Mouse (Mus musculus) testis, adult 2 months (tissue): ENCODE results near the gene 1700042G07Rik.

Experiments
- CTCF ChIP-seq: fragments of 200-500 bp; IDR thresholded peaks from 2 replicates; pipeline ENCODE4 v1.5.1; 2012; ENCODE audit warnings: low read depth, mild to moderate bottlenecking, inconsistent platforms, low read length, moderate library complexity; ENCODE audit not compliant: control insufficient read depth, insufficient read depth, insufficient replicate concordance
- POLR2A ChIP-seq: fragments of 200-500 bp; IDR thresholded peaks from 2 replicates; pipeline ENCODE4 v1.6.1; 2012; ENCODE audit warnings: low read depth, mild to moderate bottlenecking, inconsistent platforms, low read length, moderate library complexity; ENCODE audit not compliant: control insufficient read depth

GRCm38 (mm10) chr4:116160769-116161168 is 12.4 kb upstream of the 1700042G07Rik start:
- TF ChIP-seq CTCF (no peak), POLR2A (no peak)
